Mouse (Mus musculus): ENCODE results near the gene Spata18.

Gene Spata18

DNA sequence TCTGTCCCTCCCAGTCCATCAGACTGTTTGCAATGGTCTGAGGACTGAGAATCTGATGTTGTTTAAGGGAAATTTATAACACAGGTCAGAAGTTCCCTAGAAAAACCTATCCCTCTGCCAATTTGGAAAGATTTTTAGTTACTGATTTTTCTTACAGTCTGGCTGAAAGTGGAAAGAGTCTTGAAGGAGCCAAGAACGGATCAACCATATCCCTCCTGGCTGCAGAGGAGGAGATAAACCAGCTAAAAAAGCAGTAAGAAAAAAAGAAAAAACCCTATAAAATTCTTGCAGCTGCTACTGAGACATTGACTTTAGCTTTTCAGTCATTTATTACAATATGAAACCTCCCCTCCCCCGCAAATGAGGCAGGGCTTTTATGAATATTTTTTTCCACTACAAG lies 15.5 kb downstream of the Spata18 start:
- no peak for DNase-seq (ENCODE audit: low spot score in 2 of 2)

DNA sequence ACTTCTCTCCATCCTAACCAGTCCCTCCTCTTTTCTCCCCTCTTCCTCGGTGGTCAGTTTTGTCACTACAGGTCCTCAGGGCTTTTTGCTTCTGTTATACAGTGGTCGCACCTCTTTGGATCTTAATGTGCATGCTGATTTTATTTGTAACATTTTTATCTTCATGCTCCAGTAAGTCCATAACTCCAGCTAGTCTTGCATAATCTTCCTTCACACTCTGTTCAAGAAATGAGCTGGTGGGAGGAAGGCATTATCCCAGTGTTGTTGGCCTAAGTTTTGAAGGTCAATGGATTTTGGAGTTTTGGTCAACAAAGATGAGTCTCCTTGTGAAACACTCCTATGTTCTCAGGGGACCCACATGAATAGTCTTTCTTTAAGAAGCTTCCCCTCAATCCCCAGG lies 16.7 kb downstream of the Spata18 start:
- DNase-seq (ENCODE audit: low spot score in 2 of 2) = no peak

DNA sequence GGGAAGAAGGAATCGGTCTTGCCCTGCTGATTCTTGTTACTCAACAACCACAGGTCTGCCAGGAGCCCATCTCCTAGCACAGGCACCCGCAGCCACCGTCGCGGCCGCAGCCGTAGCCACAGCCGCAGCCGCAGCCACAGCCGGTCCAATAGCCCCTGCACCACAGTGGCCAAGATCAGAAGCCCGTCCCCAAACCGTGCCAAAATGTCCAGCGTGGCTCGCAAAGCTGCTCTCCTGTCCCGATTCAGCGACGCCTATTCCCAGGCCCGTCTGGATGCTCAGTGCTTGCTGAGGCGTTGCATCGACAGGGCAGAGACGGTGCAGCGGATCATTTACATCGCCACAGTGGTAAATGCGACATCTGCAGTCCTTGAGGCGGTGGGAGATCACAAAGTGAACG lies 18.2 kb downstream of the Spata18 start:
- DNase-seq (ENCODE audit: low spot score in 2 of 2) = no peak

GRCm38 (mm10) chr5:73675604-73676003 lies 24.4 kb downstream of the Spata18 start:
- DNase-seq (ENCODE audit: low spot score in 2 of 2) = no peak

GRCm38 (mm10) chr5:73676626-73677025 lies 25.4 kb downstream of the Spata18 start:
- DNase-seq (ENCODE audit: low spot score in 2 of 2) = peak in 1 of 2 experiments; percentile 31

- DNase-seq (ENCODE audit: low spot score in 2 of 2) = no peak
Observed at GRCm38 (mm10) chr5:73683221-73683620, 32.0 kb downstream of the Spata18 start.

- no peak for DNase-seq (ENCODE audit: low spot score in 2 of 2)
Observed at GRCm38 (mm10) chr5:73683706-73684409, 32.7 kb downstream of the Spata18 start.

DNA sequence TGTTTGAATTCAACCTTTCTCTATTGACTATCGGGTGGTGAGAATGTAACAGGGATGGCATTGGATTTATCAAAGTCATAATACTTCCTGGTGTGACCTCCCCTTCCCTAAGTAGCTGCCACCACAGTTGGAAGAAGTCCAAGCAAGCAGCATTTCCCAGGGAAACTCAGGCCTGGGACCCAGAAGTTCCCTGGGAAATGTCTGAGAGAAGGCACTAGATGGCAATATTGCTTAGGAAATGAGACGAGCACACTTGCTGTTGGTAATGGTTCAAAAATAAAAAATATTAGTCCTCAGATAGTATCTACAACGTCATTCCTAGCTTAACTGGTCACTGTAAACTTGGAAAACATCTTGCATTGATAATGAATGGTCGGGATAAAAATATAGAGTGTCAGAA lies 35.0 kb downstream of the Spata18 start:
- no peak for DNase-seq (ENCODE audit: low spot score in 2 of 2)

- no peak for DNase-seq (ENCODE audit: low spot score in 2 of 2)
Observed at GRCm38 (mm10) chr5:73688576-73688975, 37.4 kb downstream of the Spata18 start.

DNA sequence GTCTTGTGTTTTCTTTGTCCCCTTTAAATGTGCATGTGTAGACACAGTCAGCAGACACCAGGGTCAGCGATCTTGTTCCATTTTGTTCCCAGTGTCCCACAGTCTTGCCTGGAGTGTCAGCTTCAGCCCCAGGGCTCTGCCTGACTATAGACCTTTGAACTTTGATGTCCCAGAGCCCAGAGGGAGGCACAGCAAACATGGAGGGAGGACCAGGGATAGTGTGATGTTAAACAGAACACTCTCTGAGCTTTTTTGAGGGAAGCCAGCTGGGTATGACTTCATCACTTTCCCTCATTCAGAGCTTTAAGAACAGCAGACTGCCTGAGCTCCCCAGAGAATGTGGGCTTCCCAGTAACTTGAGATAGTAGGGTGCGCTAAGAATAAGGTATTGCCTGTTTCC lies 39.0 kb downstream of the Spata18 start:
- DNase-seq (ENCODE audit: low spot score in 2 of 2) = no peak

DNA sequence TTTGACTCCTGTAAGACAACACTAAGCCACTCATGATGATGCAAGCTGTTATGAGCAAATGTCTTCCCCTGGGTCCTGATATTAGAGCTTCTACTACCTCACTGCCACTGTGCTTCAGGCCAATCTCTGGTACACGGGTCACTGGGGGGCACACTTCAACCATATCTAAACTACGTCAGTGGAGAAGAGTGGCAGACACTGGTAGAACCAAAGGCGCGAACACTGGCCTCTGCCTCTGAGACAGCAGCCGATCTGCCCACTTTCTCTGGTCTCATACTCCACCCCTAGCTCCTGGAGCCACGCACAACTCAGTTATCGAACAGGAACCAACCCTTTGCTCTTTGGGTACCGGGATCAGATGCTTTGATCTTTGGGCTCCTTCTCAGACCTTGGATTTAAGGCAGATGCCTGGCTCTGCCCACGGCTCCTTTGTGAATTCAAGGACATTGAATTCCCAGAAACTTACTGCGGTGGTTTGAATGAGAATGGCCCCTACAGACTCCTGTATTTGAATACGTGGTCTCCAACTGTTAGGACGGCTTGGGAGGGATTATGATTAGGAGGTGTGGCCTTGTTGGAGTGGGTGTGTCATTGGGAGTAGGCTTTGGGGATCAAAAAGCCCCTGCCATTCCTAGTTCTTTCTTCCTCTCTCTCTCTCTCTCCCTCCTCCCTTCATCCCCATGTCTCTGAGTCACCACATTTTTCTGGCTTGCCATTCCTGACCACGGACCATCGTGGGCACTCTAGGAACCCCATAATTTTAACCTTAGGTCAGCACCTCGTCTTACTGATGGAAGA lies 40.7 kb downstream of the Spata18 start:
- no peak for DNase-seq (ENCODE audit: low spot score in 2 of 2)

- DNase-seq (ENCODE audit: low spot score in 2 of 2) = no peak
Observed at GRCm38 (mm10) chr5:73693778-73694177, 42.6 kb downstream of the Spata18 start.

DNA sequence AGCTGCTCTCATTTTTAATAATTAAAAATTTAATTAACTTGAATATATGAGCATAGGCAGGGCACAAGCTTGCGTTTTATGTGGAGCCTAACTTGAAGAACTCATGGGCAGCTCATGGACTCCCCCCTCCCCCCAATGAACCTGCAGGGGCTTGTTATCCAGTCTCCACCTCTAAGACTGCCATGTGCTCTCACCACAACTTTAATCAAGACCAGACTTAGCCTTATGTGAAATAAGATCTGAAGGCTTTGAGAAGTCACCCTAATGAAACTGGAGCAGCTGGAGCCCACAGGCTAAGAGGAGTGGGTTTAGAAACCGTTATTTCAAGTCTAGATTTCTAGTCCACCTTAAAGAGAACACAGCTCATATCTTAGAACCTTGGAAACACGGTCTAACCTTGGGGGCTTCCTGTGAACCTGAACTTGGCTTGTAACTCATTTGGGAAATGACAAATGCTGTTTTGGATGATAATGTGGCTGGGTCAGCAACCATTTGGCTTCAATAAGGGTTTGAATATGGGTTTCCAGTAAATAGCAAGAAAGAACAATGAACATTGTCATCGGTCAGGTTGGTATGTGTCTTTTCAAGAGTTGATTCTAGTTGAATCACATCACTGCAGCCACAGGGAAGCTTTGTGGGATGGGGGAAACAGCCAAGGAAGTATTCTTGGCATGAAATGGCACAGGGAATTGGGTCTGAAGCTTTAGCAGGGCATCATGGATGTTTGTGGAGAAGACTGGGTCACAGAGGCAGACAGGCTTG lies 43.3 kb downstream of the Spata18 start:
- no peak for DNase-seq (ENCODE audit: low spot score in 2 of 2)

GRCm38 (mm10) chr5:73697700-73698099 lies 46.5 kb downstream of the Spata18 start:
- DNase-seq (ENCODE audit: low spot score in 2 of 2) = no peak

DNA sequence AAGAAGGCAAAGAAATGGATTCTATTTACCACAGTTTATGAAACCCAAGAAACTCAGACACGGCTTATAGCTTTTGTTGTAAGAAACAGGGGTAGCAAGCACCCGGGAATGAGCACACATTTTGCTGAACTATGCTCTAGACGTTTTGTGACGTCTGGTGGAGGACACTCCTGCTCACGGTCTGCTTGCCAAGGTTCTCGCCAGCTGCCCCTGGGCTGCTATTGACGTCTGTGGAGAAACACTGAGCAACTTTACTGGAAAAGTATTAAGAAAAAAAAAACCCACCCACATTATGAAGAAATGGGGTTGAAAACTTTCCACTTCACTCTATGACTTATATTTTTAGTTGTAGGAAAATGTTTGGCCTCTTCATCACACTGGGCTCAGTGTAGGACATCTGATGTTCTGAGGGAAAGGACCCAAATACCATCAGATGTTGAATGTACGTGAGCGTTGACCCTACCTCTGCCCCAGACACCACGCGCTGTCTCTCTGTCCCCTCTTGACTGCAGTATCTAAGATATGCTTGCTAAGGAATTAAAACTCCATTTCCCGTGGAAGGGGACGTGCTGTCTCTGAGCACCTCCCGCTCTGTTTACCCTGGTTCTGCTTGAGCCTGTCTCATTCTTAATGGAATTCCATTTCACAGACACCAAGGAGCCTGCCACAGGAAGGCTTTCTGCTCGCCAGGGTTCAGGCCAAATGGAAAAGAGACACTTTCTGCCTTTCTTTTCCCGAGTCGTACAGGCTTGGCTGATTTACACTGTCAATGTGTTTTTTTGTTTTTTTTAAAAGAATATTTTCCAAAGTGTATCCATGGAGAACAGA lies 50.1 kb downstream of the Spata18 start:
- no peak for DNase-seq (ENCODE audit: low spot score in 2 of 2)

- DNase-seq (ENCODE audit: low spot score in 2 of 2) = no peak
Observed at GRCm38 (mm10) chr5:73701946-73702710, 50.9 kb downstream of the Spata18 start.

DNA sequence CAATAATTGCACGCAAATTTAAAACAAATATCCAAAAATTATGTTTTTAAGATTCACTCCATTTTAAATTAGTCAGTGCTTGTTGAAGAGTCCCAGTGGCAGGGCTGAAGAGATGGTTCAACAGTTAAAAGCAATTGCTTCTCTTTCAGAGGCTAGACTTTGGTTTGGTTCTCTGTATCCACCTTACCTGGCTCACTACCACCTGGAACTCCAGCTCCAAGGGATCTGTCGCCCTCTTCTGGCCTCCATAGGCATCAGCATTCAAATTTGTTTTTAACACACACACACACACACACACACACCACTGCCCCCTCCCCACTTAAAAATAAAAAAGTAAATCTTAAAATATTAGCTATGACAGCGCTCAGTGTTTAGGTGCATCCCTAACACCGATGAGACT lies 51.9 kb downstream of the Spata18 start:
- no peak for DNase-seq (ENCODE audit: low spot score in 2 of 2)

GRCm38 (mm10) chr5:73704263-73704662 lies 53.1 kb downstream of the Spata18 start:
- no peak for DNase-seq (ENCODE audit: low spot score in 2 of 2)

DNA sequence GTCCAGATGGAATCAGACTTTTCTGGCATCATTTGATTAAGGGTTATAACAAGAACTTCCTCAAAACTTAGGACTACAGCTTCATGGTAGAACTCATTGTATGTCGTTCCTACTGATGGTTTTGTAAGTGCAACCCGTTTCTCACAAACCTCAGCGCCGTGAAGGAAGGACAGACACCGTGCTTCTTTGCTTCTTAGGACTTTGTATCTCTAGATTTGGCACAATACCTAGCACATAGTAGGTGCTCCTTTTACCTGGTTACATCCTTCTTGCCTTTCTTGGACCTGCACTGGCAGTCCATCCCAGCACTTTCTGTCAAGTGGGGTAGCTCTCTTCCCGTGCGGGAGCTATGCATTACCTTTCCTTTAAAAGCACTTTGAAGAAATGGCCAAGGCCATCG lies 53.6 kb downstream of the Spata18 start:
- no peak for DNase-seq (ENCODE audit: low spot score in 2 of 2)

GRCm38 (mm10) chr5:73705290-73705689 lies 54.1 kb downstream of the Spata18 start:
- no peak for DNase-seq (ENCODE audit: low spot score in 2 of 2)

- no peak for DNase-seq (ENCODE audit: low spot score in 2 of 2)
Observed at GRCm38 (mm10) chr5:73712852-73713251, 61.7 kb downstream of the Spata18 start.

All from right cerebral cortex, adult 2 months (tissue).